Mouse (Mus musculus) C2C12 (cell line): ENCODE measurements around the gene Mapkap1. TPM values are rescaled to one million over a fixed set of nuclear protein-coding genes. Genes with fewer than 3 reads are reported as not detected.
"Not testable (repeated sequence)": the region's sequence is repeated elsewhere in the genome, so short reads cannot be mapped to it uniquely, and the experiment has no call there.

Experiments used
- H3K27me3 ChIP-seq: one replicate; pipeline ENCODE4 v1.6.1; 2011; ENCODE audit not compliant: control insufficient read depth, insufficient read depth, insufficient read length
- H3K36me3 ChIP-seq: one replicate; pipeline ENCODE4 v1.6.1; 2011; ENCODE audit not compliant: control insufficient read depth, insufficient read depth
- H3K4me3 ChIP-seq: one replicate; pipeline ENCODE4 v1.5.1; 2011; ENCODE audit warnings: mild to moderate bottlenecking, control low read depth; ENCODE audit not compliant: poor library complexity, insufficient read depth, severe bottlenecking
- H3K79me2 ChIP-seq: one replicate; pipeline ENCODE4 v1.6.1; 2011; ENCODE audit not compliant: control insufficient read depth, insufficient read depth
- H3K79me3 ChIP-seq: one replicate; pipeline ENCODE4 v1.6.1; 2011; ENCODE audit warnings: low read depth, control low read depth
- H3ac ChIP-seq: one replicate; pipeline ENCODE3; 2011; ENCODE audit warnings: low read depth; ENCODE audit not compliant: control insufficient read depth, insufficient read length
- CEBPB ChIP-seq: IDR thresholded peaks from one replicate; pipeline ENCODE4 v1.6.1; 2011; ENCODE audit warnings: low read depth, mild to moderate bottlenecking, control low read depth, moderate library complexity
- CTCF ChIP-seq: IDR thresholded peaks from one replicate; pipeline ENCODE4 v1.5.1; 2011; ENCODE audit not compliant: control insufficient read depth, insufficient read depth, insufficient read length
- FOSL1 ChIP-seq: IDR thresholded peaks from one replicate; pipeline ENCODE4 v1.8.0; 2011; ENCODE audit warnings: mild to moderate bottlenecking, low read length; ENCODE audit not compliant: poor library complexity, insufficient read depth, severe bottlenecking
- MAX ChIP-seq: IDR thresholded peaks from one replicate; pipeline ENCODE4 v1.6.1; 2011; ENCODE audit warnings: mild to moderate bottlenecking, control low read depth
- MYOD1 ChIP-seq: IDR thresholded peaks from one replicate; pipeline ENCODE4 v1.6.1; 2011; ENCODE audit warnings: low read depth; ENCODE audit not compliant: control insufficient read depth, insufficient read length
- MYOG ChIP-seq: IDR thresholded peaks from one replicate; pipeline ENCODE4 v1.6.1; 2011; ENCODE audit not compliant: control insufficient read depth, insufficient read length; ENCODE audit errors: extremely low read depth
- USF1 ChIP-seq: IDR thresholded peaks from one replicate; pipeline ENCODE4 v1.6.1; 2011; ENCODE audit warnings: low read depth, mild to moderate bottlenecking, control low read depth, moderate library complexity
- polyA plus RNA-seq: library from polyadenylated mRNA; unstranded; fragments of >200 nt; fragmentation: generic; extraction: Trizol; gene quantifications from one replicate; pipeline ENCODE4 v1.2.1, GENCODE M21; 2012; ENCODE audit warnings: missing spikeins

Gene Mapkap1
- polyA plus RNA-seq, 1 experiment, result 33.2 TPM

GRCm38 (mm10) chr2:34425573-34426223 lies 19.1 kb downstream of the Mapkap1 start:
- H3K27me3 ChIP-seq, result no peaks in the 10 kb centered on the region
- peaks cover 4% of the 10 kb centered on the region for H3K79me3 ChIP-seq
- no peak overlapping the region for H3ac ChIP-seq
- H3K36me3 ChIP-seq, result no peaks in the 10 kb centered on the region
- no peak overlapping the region for H3K4me3 ChIP-seq
- peaks cover 17% of the 10 kb centered on the region for H3K79me2 ChIP-seq
- TF ChIP-seq MYOD1 (no peak), CEBPB (no peak), USF1 (no peak), FOSL1 (no peak), MAX (no peak), CTCF (no peak), MYOG (no peak)

- Histone ChIP-seq H3K79me2 (peaks cover 12% of the 10 kb centered on the region), H3ac (no peak overlapping the region), H3K36me3 (no peaks in the 10 kb centered on the region), H3K4me3 (no peak overlapping the region), H3K27me3 (no peaks in the 10 kb centered on the region), H3K79me3 (peaks cover 2% of the 10 kb centered on the region)
- no peak for TF ChIP-seq CEBPB
- TF ChIP-seq MYOG, result no peak
- no peak for TF ChIP-seq CTCF
- TF ChIP-seq FOSL1, result no peak
- no peak for TF ChIP-seq MAX
- no peak for TF ChIP-seq MYOD1
- no peak for TF ChIP-seq USF1
Observed at GRCm38 (mm10) chr2:34430663-34431062, 24.1 kb downstream of the Mapkap1 start.

- Histone ChIP-seq H3K4me3 (no peak overlapping the region), H3K79me3 (peaks cover 2% of the 10 kb centered on the region), H3K27me3 (no peaks in the 10 kb centered on the region), H3ac (no peak overlapping the region), H3K36me3 (peaks cover 9% of the 10 kb centered on the region), H3K79me2 (peaks cover 12% of the 10 kb centered on the region)
- TF ChIP-seq MYOG (no peak), CEBPB (no peak), MYOD1 (no peak), MAX (no peak), USF1 (no peak)
Observed at GRCm38 (mm10) chr2:34431701-34432372, 25.3 kb downstream of the Mapkap1 start.

GRCm38 (mm10) chr2:34432887-34433286 lies 26.3 kb downstream of the Mapkap1 start:
- not testable (repeated sequence) for H3ac ChIP-seq, H3K27me3 ChIP-seq, H3K4me3 ChIP-seq, H3K79me2 ChIP-seq, H3K79me3 ChIP-seq
- peaks cover 20% of the 10 kb centered on the region for H3K36me3 ChIP-seq

GRCm38 (mm10) chr2:34436321-34436720 lies 29.8 kb downstream of the Mapkap1 start:
- H3K27me3 ChIP-seq, result no peaks in the 10 kb centered on the region
- no peaks in the 10 kb centered on the region for H3K79me2 ChIP-seq
- TF ChIP-seq MAX (no peak), USF1 (no peak), MYOG (no peak), MYOD1 (no peak), CTCF (no peak), CEBPB (no peak), FOSL1 (no peak)
- H3ac ChIP-seq, result no peak overlapping the region
- no peak overlapping the region for H3K4me3 ChIP-seq
- H3K79me3 ChIP-seq, result no peaks in the 10 kb centered on the region
- H3K36me3 ChIP-seq, result peaks cover 26% of the 10 kb centered on the region

- Histone ChIP-seq H3K27me3 (no peaks in the 10 kb centered on the region), H3K36me3 (peaks cover 28% of the 10 kb centered on the region), H3K79me2 (peaks cover 7% of the 10 kb centered on the region), H3K79me3 (no peaks in the 10 kb centered on the region), H3K4me3 (no peak overlapping the region), H3ac (no peak overlapping the region)
- no peak for TF ChIP-seq MYOD1
- TF ChIP-seq USF1, result no peak
- no peak for TF ChIP-seq CTCF
- TF ChIP-seq FOSL1, result no peak
- no peak for TF ChIP-seq CEBPB
- TF ChIP-seq MAX, result no peak
- TF ChIP-seq MYOG, result no peak
Observed at GRCm38 (mm10) chr2:34448756-34449155, 42.2 kb downstream of the Mapkap1 start.
